Mouse (Mus musculus) CD4-positive helper T cell, adult 2 months (primary cell): ENCODE data around the gene Bach2.

ENCODE experiments used
- DNase-seq: peaks from one replicate; pipeline ENCODE4 v3.0.0-alpha.2; 2012; ENCODE audit warnings: low read depth, missing footprints, low spot score

Bach2 gene

GRCm38 (mm10) chr4:32482138-32482537, 243.5 kb downstream of the Bach2 start:
- no peak for DNase-seq

- no peak for DNase-seq
These were observed 244.3 kb downstream of the Bach2 start for GRCm38 (mm10) chr4:32482936-32483335.

- no peak for DNase-seq
These were observed 247.2 kb downstream of the Bach2 start for GRCm38 (mm10) chr4:32485848-32486247.

- no peak for DNase-seq
These were observed 248.2 kb downstream of the Bach2 start for GRCm38 (mm10) chr4:32486654-32487398.

GRCm38 (mm10) chr4:32489186-32489585, 250.6 kb downstream of the Bach2 start:
- DNase-seq = no peak

- no peak for DNase-seq
These were observed 252.6 kb downstream of the Bach2 start for GRCm38 (mm10) chr4:32491176-32491575.

GRCm38 (mm10) chr4:32492834-32493233, 254.2 kb downstream of the Bach2 start:
- DNase-seq = no peak

GRCm38 (mm10) chr4:32501780-32502179, 263.2 kb downstream of the Bach2 start:
- DNase-seq = peak; percentile 6

GRCm38 (mm10) chr4:32502181-32502580, 263.6 kb downstream of the Bach2 start:
- DNase-seq = no peak

- DNase-seq = no peak
These were observed 265.6 kb downstream of the Bach2 start for GRCm38 (mm10) chr4:32504236-32504635.

GRCm38 (mm10) chr4:32506306-32506808, 267.8 kb downstream of the Bach2 start:
- DNase-seq = no peak

- DNase-seq = no peak
These were observed 268.4 kb downstream of the Bach2 start for GRCm38 (mm10) chr4:32507041-32507440.

GRCm38 (mm10) chr4:32508572-32508971, 270.0 kb downstream of the Bach2 start:
- DNase-seq = no peak

GRCm38 (mm10) chr4:32508996-32509395, 270.4 kb downstream of the Bach2 start:
- DNase-seq = no peak

GRCm38 (mm10) chr4:32509832-32510612, 271.4 kb downstream of the Bach2 start:
- DNase-seq = no peak

- DNase-seq = no peak
These were observed 272.3 kb downstream of the Bach2 start for GRCm38 (mm10) chr4:32510940-32511339.

GRCm38 (mm10) chr4:32516126-32516525, 277.5 kb downstream of the Bach2 start:
- DNase-seq = no peak

GRCm38 (mm10) chr4:32518842-32519578, 280.4 kb downstream of the Bach2 start:
- no peak for DNase-seq

- no peak for DNase-seq
These were observed 282.2 kb downstream of the Bach2 start for GRCm38 (mm10) chr4:32520628-32521360.

- no peak for DNase-seq
These were observed 282.7 kb downstream of the Bach2 start for GRCm38 (mm10) chr4:32521361-32521740.

GRCm38 (mm10) chr4:32522013-32522412, 283.4 kb downstream of the Bach2 start:
- no peak for DNase-seq
